Mouse (Mus musculus) stomach, postnatal 0 days (tissue): ENCODE measurements around the gene Gp9.

Experiments used
- CTCF ChIP-seq: IDR thresholded peaks from 2 replicates; pipeline ENCODE4 v1.5.1; 2016; ENCODE audit warnings: antibody characterized with exemption, low read depth, mild to moderate bottlenecking, moderate library complexity
- EP300 ChIP-seq: optimal IDR thresholded peaks from 2 replicates; pipeline ENCODE3; 2016; ENCODE audit warnings: antibody characterized with exemption

DNA sequence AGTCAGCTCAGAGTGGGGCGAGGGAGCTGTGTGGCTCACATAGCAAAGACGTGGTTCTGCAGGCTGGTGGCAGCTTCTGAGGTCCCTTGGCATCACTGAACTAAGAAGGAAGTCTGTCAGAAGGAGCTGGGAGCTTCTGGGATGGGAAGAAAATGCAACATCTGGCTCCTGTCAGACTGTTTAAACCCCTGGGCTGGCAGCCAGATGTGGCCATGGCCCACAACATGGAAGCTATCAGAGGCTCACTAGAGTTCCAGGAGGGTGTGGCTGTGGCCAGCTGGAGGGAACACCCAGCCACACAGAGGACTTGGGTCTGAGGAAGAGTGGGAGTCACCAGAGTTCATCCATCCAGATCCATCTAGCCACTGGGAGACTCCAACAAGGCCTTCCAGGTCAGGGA lies 31.0 kb upstream of the Gp9 start:
- no peak for TF ChIP-seq EP300
- no peak for TF ChIP-seq CTCF
